Mouse (Mus musculus) hindbrain, embryonic 11.5 days (tissue): ENCODE results near the gene Exosc8. TPM values are rescaled to one million over a fixed set of nuclear protein-coding genes. Genes with fewer than 3 reads are reported as not detected.

Experiments used
- ATAC-seq: fragments of 200-750 bp; cut with Nextera tagmentation; 2 replicates; pipeline ENCODE4 v1.8.0; 2017; ENCODE audit warnings: mild to moderate bottlenecking, moderate TSS enrichment, moderate library complexity; ENCODE audit not compliant: low FRiP score
- DNase-seq: peaks from one replicate; pipeline ENCODE4 v3.0.0-alpha.2; 2015; ENCODE audit warnings: low spot score
- H3K27ac ChIP-seq: fragments of 300-500 bp; sonication (generic); 2 replicates; pipeline ENCODE4 v1.5.1; 2014; ENCODE audit warnings: mild to moderate bottlenecking, low read depth, low read length
- H3K27me3 ChIP-seq: fragments of 300-500 bp; sonication (generic); 2 replicates; pipeline ENCODE4 v1.6.1; 2014; ENCODE audit warnings: mild to moderate bottlenecking, low read length, moderate library complexity, mixed read lengths; ENCODE audit not compliant: control insufficient read depth, insufficient read depth
- H3K36me3 ChIP-seq: fragments of 300-500 bp; sonication (generic); 2 replicates; pipeline ENCODE4 v1.6.1; 2014; ENCODE audit warnings: mild to moderate bottlenecking, low read length, moderate library complexity, mixed read lengths; ENCODE audit not compliant: control insufficient read depth, insufficient read depth
- H3K4me1 ChIP-seq: fragments of 300-500 bp; sonication (generic); replicated peaks from 2 replicates; pipeline ENCODE4 v1.6.1; 2014; ENCODE audit warnings: low read length, mixed read lengths; ENCODE audit not compliant: control insufficient read depth, insufficient read depth
- H3K4me2 ChIP-seq: fragments of 300-500 bp; sonication (generic); replicated peaks from 2 replicates; pipeline ENCODE4 v1.6.1; 2014; ENCODE audit warnings: mild to moderate bottlenecking, low read depth, low read length
- H3K4me3 ChIP-seq: fragments of 300-500 bp; sonication (generic); 2 replicates; pipeline ENCODE4 v1.5.1; 2014; ENCODE audit warnings: low read depth, low read length
- H3K9ac ChIP-seq: fragments of 300-500 bp; sonication (generic); 2 replicates; pipeline ENCODE4 v1.6.1; 2014; ENCODE audit warnings: low read depth, low read length
- H3K9me3 ChIP-seq: fragments of 300-500 bp; sonication (generic); 2 replicates; pipeline ENCODE4 v1.6.1; 2016; ENCODE audit warnings: low read length; ENCODE audit not compliant: control insufficient read depth
- WGBS: fragments of 180-500 bp; shearing (Covaris S2); extraction: QIAGEN DNeasy Blood & Tissue Kit; methylation state at CpG from one replicate; pipeline ENCODE4 v1.1.7; 2014; 5-methylcytosine and 5-hydroxymethylcytosine counted together
- polyA plus RNA-seq: library from polyadenylated mRNA; unstranded; fragments of >200 nt; fragmentation: Nextera tagmentation; extraction: Ambion mirVana; gene quantifications from 2 replicates; pipeline ENCODE4 v1.2.1, GENCODE M21; 2014

The Exosc8 gene
- polyA plus RNA-seq, 1 experiment from 2014 or later = 140 TPM

DNA sequence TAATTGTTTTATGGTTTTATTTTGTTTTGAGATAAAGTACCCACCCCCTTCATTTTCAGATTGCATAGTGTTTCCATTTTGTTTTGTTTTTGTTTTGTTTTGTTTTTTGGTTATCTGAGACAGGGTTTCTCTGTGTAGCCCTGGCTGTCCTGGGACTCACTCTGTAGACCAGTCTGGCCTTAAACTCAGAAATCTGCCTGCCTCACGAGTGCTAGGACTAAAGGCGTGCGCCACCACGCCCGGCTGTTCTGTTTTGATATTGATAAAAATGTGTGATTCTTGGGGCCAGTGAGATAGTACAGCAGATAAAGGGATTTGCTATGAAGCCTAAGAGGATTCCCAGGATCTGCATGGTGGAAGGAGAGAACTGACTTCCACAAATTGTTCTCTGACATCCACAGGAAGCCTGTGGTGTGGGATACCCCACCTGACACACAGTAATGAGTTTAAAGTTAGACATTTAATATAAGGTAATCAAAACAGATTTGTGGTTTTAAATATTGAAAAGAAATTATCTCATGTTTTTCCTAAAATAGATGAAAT, 35.4 kb downstream of the Exosc8 start:
- H3K4me2 ChIP-seq = no peak overlapping the region
- no peak overlapping the region for H3K4me3 ChIP-seq
- no peaks in the 10 kb centered on the region for H3K9me3 ChIP-seq

DNA sequence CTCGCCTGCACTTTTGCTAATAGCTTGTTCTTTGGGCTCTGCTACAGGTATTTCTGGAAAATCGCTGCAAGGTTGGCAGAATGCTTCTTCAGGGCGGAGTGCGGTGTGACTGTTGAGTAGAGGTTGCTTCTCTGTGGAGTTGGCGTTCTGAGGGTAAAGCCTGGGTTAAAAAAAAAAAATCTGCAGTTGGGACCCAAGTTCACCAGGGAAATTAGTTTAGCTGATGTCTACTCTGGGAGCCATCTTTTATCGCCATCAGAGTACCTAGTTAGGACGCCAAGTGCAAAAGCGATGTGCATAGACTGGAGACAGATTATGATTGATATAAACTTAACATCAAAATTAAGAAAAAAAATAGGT, 42.2 kb downstream of the Exosc8 start:
- Histone ChIP-seq H3K4me1 (no peaks in the 10 kb centered on the region), H3K9ac (peak overlapping the region; percentile 64), H3K27ac (0 out of 2 replicates have a peak overlapping the region, but pooled peaks have one; percentile 1), H3K9me3 (no peaks in the 10 kb centered on the region), H3K4me3 (peak overlapping the region; percentile 75), H3K27me3 (no peaks in the 10 kb centered on the region), H3K4me2 (peak overlapping the region; percentile 49), H3K36me3 (no peaks in the 10 kb centered on the region)
- ATAC-seq = peak; percentile 15; the same call in 1 of the 2 replicates
- DNase-seq = no peak
- 1% methylated on average over 8 of the region's 8 CpGs for WGBS

More for the DNA sequence above, 35.4 kb downstream of the Exosc8 start:
- no peaks in the 10 kb centered on the region for H3K4me1 ChIP-seq
- H3K9ac ChIP-seq = no peak overlapping the region
- no peak for ATAC-seq
- no peaks in the 10 kb centered on the region for H3K27me3 ChIP-seq
- 81% methylated on average over 5 of the region's 5 CpGs for WGBS
- no peak overlapping the region for H3K27ac ChIP-seq
- peaks cover 4% of the 10 kb centered on the region; the same call in 1 of the 2 replicates for H3K36me3 ChIP-seq
- no peak for DNase-seq

DNA sequence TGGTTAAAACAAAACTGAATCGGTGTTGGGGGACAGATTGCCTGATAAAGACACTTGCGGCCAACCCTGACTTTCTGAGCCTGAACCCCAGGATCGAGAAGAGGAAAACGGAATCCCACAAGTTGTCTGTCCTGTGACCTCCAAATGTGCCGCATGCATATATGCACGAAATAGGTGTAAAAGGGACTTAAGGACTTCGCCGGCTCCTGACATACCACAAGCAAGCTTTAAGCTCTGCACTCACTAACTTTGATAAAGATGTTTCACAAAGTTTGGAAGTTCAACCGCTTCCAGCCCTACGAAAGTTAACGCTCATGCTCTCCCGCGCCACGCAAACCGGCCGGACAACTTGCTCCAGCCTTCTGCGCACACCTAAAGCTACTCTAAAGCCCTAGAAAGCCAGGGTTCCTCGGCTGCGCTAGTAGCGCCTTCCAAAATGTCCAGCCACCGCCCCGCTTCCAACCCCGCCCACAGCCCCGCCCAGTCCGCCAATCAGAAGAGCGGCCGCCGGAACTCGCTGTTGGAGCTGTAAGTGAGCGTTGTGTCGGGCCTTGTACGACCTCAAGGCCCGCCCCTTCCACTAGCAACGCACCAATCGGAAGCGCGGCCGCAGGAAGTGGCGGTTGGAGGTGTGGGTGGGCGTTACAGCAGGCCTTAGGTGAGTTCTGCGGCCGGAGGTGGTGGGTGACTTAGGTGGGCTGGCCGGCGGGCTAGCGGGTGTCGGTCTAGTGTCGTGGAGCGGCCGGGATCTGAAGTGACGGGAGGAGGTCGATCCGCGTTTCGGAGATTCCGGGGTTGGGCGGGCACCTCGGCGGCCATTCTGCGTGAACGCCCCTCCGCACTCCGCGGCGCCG, 42.8 kb downstream of the Exosc8 start, which contains the start of gene Supt20:
Supt20 (plus strand) TSS at position 606 of the 854 bp plus-strand sequence.
- Histone ChIP-seq H3K4me1 (no peaks in the 10 kb centered on the region), H3K9ac (peak within 1 kb of the TSS; percentile 64), H3K4me3 (peak within 1 kb of the TSS; percentile 75), H3K27me3 (no peaks in the 10 kb centered on the region), H3K36me3 (no peaks in the 10 kb centered on the region), H3K4me2 (peak within 1 kb of the TSS; percentile 70), H3K27ac (0 out of 2 replicates have a peak within 1 kb of the TSS, but pooled peaks have one; percentile 1), H3K9me3 (no peaks in the 10 kb centered on the region)
- ATAC-seq (peak; percentile 99), DNase-seq (peak; percentile 95)
- 2% methylated on average over 65 of the region's 65 CpGs for WGBS

DNA sequence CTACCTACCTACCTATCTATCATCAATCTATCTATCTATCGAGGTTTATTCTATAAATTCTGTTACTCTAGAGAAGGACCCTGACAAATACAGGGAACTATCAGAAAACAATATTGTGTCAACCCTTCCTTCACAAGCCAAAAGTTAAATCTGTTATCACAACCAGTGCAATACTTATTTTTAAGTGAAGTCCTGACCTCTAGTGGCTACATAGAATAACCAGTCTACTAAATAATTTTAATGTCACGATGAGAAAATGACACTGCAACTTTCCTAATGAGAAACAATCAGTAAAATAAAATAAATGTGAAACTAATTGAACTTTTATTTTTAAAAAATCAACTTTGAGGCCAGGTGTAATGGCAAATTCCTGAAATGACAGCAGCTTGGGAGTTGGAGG, 46.1 kb downstream of the Exosc8 start:
- no peak overlapping the region for H3K4me2 ChIP-seq
- no peak for DNase-seq
- H3K4me1 ChIP-seq = no peaks in the 10 kb centered on the region
- ATAC-seq = no peak
- H3K4me3 ChIP-seq = no peak overlapping the region
- no peaks in the 10 kb centered on the region for H3K36me3 ChIP-seq
- H3K9me3 ChIP-seq = no peaks in the 10 kb centered on the region
- 49% methylated on average over 2 of the region's 2 CpGs for WGBS
- H3K27me3 ChIP-seq = no peaks in the 10 kb centered on the region
- H3K9ac ChIP-seq = no peak overlapping the region
- no peak overlapping the region for H3K27ac ChIP-seq

GRCm38 (mm10) chr3:54687245-54687644, 47.9 kb downstream of the Exosc8 start:
- DNase-seq = no peak
- Histone ChIP-seq H3K4me2 (no peak overlapping the region), H3K9me3 (no peaks in the 10 kb centered on the region), H3K27ac (no peak overlapping the region), H3K4me1 (no peaks in the 10 kb centered on the region), H3K9ac (no peak overlapping the region), H3K4me3 (no peak overlapping the region), H3K27me3 (no peaks in the 10 kb centered on the region), H3K36me3 (no peaks in the 10 kb centered on the region)
- no peak for ATAC-seq
- 79% methylated on average over 2 of the region's 2 CpGs for WGBS

- no peaks in the 10 kb centered on the region for H3K4me1 ChIP-seq
- H3K36me3 ChIP-seq = no peaks in the 10 kb centered on the region
- no peak overlapping the region for H3K4me3 ChIP-seq
- H3K9me3 ChIP-seq = no peaks in the 10 kb centered on the region
- DNase-seq (no peak), ATAC-seq (no peak)
- H3K4me2 ChIP-seq = no peak overlapping the region
- no peaks in the 10 kb centered on the region for H3K27me3 ChIP-seq
- 91% methylated on average over 3 of the region's 3 CpGs for WGBS
- no peak overlapping the region for H3K9ac ChIP-seq
- no peak overlapping the region for H3K27ac ChIP-seq
These were observed 50.0 kb downstream of the Exosc8 start for GRCm38 (mm10) chr3:54685202-54685601.

DNA sequence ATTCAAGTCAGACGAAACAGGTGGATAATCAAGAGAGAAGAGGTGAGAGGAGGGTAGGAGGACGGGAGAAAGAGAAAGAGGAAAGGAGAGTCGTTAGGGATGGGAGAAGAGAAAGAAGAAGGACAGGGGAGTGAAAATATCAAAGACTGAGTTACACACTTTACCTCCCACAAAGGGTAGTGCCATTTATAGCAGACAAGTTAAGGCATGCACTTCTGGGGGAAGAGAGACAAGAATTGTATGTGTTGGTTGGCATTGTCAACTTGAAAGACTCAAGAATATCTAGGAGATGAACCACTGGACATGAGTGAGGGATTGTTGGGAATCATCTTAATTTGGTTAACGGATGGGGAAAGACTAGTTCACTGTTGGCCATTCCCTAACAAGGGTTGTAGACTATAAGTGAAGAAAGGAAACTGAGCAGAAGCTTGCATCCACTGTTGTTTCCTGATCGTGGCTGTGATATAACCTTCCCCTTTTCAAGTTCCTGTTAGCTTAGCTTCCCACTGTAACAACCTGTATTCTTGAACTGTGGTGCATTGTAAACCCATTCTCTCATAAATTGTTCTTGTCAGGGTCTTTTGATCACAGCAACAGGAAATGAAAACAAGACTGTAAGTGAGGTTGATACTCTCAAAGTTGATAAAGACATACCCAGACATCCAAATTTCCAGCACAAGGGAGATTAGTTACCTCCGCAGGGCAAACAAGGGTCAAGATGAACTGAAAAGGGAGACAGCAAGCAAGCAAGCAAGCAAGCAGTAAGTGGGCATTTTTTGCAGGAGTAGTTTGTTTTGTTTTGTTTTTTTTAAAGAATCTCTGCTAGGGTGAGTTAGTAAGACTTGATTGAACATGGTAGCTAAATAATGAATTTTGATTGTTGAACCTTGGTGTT, 53.6 kb downstream of the Exosc8 start:
- Histone ChIP-seq H3K36me3 (no peaks in the 10 kb centered on the region), H3K4me2 (no peak overlapping the region), H3K4me3 (no peak overlapping the region), H3K9me3 (no peaks in the 10 kb centered on the region), H3K27ac (no peak overlapping the region), H3K9ac (no peak overlapping the region), H3K4me1 (no peaks in the 10 kb centered on the region), H3K27me3 (no peaks in the 10 kb centered on the region)
- DNase-seq (no peak), ATAC-seq (no peak)
- whole genome bisulfite sequencing = 76% methylated on average over 6 of the region's 6 CpGs
